Mouse (Mus musculus) CD4-positive, CD25-positive, alpha-beta regulatory T cell (primary cell): ENCODE results near the gene Clec2e. TPM values are rescaled to one million over a fixed set of nuclear protein-coding genes. Genes with fewer than 3 reads are reported as not detected.

ENCODE experiments used
- polyA plus RNA-seq: library from polyadenylated mRNA; unstranded; fragments of 100-300 nt; shearing (Covaris generic); gene quantifications from one replicate; pipeline ENCODE4 v1.2.1, GENCODE M21; 2017

The Clec2e gene
- not detected for polyA plus RNA-seq

DNA sequence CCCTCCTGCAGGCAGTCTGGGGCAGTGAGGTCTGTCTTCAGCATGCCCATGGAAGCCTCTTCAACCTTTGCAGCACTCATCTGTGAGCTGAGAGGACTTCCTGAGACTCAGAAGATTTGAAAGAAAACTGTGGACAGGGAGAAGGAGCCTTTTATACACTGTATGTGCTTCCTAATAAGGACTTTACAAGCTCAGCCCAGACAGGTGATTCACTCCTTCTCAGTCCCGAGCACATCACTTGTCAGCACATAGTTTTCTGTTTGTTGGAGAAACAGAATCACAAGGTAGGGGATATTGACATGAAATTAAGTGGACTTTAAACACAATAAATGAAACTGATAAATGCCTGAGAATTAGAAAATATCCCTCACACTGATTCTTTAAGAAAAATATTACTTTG, at the start of gene Clec2e:
Clec2e (minus strand) TSS at position 120 of the 400 bp plus-strand sequence.

DNA sequence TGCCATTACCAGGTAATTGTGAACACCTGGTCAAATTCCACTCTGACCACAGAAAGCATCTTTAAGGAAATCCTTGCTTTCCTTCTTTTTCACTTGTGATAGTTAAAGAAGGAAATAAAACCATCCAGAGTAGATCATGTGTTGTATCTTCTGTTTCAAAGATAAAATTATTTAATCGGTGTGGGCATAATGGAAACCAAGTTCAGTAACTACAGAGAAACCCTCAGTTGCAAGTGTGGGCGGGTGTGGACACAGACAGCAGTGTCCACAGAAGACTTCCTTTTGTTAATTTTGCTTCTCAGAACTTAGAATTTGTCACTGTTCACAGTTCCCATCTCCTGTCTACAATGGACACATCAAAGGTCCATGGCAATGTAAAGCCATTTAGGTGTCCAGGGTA, 55.1 kb downstream of the Clec2e start, which contains the start of gene Klrb1f:
Klrb1f (plus strand) TSS at position 301 of the 400 bp plus-strand sequence.

Other genes with a start within 250 kb of the Clec2e start
- 106 TPM for gene Clec2i, start 213.3 kb downstream of the Clec2e start, polyA plus RNA-seq
- gene BC035044, start 209.8 kb downstream of the Clec2e start, polyA plus RNA-seq, result 1.8 TPM
- not detected for gene Clec2g, start 166.5 kb downstream of the Clec2e start, polyA plus RNA-seq
- 1.9 TPM for gene Klrb1f, start 55.0 kb downstream of the Clec2e start, polyA plus RNA-seq
- 25.6 TPM for gene Clec2d, start 79.7 kb upstream of the Clec2e start, polyA plus RNA-seq
- 139 TPM for gene Cd69, start 174.5 kb upstream of the Clec2e start, polyA plus RNA-seq
- not detected for gene 4922502D21Rik, start 230.9 kb upstream of the Clec2e start, polyA plus RNA-seq
- gene Clec12a, start 241.8 kb upstream of the Clec2e start, polyA plus RNA-seq, result 0.39 TPM